ENCODE assay signal across 8 mouse cellular contexts in genomic region chrX:153831951-153832561, GRCm38 (mm10). TPM values are rescaled to one million over a fixed set of nuclear protein-coding genes. Genes with fewer than 3 reads are reported as not detected.
A peak's percentile ranks its signal among the peaks of the same experiment; 100 is the strongest.
DNase-seq lines count a peak whose midpoint lies in the region; ATAC-seq and TF ChIP-seq lines count a peak whose summit lies in the region.

TSS of gene Spin2c (plus strand) at chrX:153832225.

- peak within 1 kb of the TSS; percentile 47 for H3K4me2 ChIP-seq in forebrain, embryonic 11.5 days (ENCODE audit: low read depth, low read length, severe bottlenecking)
- peak within 1 kb of the TSS; percentile 48 for H3K4me2 ChIP-seq in liver, embryonic 13.5 days
- peak within 1 kb of the TSS; percentile 60 for H3K4me2 ChIP-seq in neural tube, embryonic 12.5 days (replicated peaks)

- peak; percentile 97 for ATAC-seq in CD4-positive, CD25-positive, alpha-beta regulatory T cell, adult 4 months
- peak; percentile 96 for ATAC-seq in forebrain, embryonic 11.5 days (replicated peaks; ENCODE audit: low FRiP score)
- 0 out of 2 replicates have a peak, but pooled peaks have one; percentile 29 for ATAC-seq in liver, embryonic 13.5 days (ENCODE audit: low read depth)
- ATAC-seq in neural tube, embryonic 12.5 days (ENCODE audit: low FRiP score, low read depth), result peak; percentile 94

- H3K4me3 ChIP-seq in forebrain, embryonic 11.5 days (ENCODE audit: low read depth, low read length), result peak within 1 kb of the TSS; percentile 43
- H3K4me3 ChIP-seq in liver, embryonic 13.5 days (replicated peaks), result peak within 1 kb of the TSS; percentile 47
- H3K4me3 ChIP-seq in neural tube, embryonic 12.5 days, result peak within 1 kb of the TSS; percentile 45
- H3K4me3 ChIP-seq in thymus, adult 2 months (ENCODE audit: control insufficient read depth, insufficient read depth, low read length), result peak within 1 kb of the TSS; percentile 47

- no peaks in the 10 kb centered on the region for H3K36me3 ChIP-seq in forebrain, embryonic 11.5 days (ENCODE audit: control insufficient read depth, insufficient read depth, low read length)
- no peaks in the 10 kb centered on the region for H3K36me3 ChIP-seq in liver, embryonic 13.5 days
- no peaks in the 10 kb centered on the region for H3K36me3 ChIP-seq in neural tube, embryonic 12.5 days
- no peaks in the 10 kb centered on the region for H3K36me3 ChIP-seq in thymus, adult 2 months (ENCODE audit: control insufficient read depth, insufficient read depth, low read length)

- intact Hi-C loops in heart, postnatal 14 days (cut with DNase I), result no loop called here

- no peak for TF ChIP-seq POLR2A in thymus, adult 2 months (IDR thresholded peaks at IDR 0.05; ENCODE audit: control insufficient read depth, extremely low read depth, insufficient read depth, low read length, poor library complexity)

- peak; percentile 80 for DNase-seq in brain, adult 2 months (ENCODE audit: low read depth, low spot score)
- DNase-seq in forebrain, embryonic 11.5 days (ENCODE audit: low spot score), result peak; percentile 69
- DNase-seq in heart, postnatal 14 days, result peak; percentile 17 to 24
- DNase-seq in kidney, postnatal 4 days, result peak; percentile 54 to 71
- no peak for DNase-seq in liver, embryonic 13.5 days
- DNase-seq in thymus, adult 2 months, result peak; percentile 12

- no peaks in the 10 kb centered on the region for H3K9me3 ChIP-seq in forebrain, embryonic 11.5 days (ENCODE audit: control insufficient read depth, low read length)
- H3K9me3 ChIP-seq in liver, embryonic 13.5 days (replicated peaks), result no peaks in the 10 kb centered on the region
- no peaks in the 10 kb centered on the region for H3K9me3 ChIP-seq in neural tube, embryonic 12.5 days

- 14% methylated on average over 19 of the region's 23 CpGs for WGBS in forebrain, embryonic 11.5 days
- WGBS in liver, embryonic 13.5 days (ENCODE audit: insufficient replicate concordance), result 13% methylated on average over 23 of the region's 23 CpGs
- WGBS in neural tube, embryonic 12.5 days, result 14% methylated on average over 23 of the region's 23 CpGs
- 3% methylated on average over 23 of the region's 23 CpGs for WGBS in thymus, adult 2 months

- TF ChIP-seq CTCF in thymus, adult 2 months (IDR thresholded peaks at IDR 0.05; ENCODE audit: borderline replicate concordance, control insufficient read depth, extremely low read depth, insufficient read depth, low read length, poor library complexity), result no peak

- no peak within 1 kb of the TSS for H3K27ac ChIP-seq in forebrain, embryonic 11.5 days (ENCODE audit: low read depth, low read length)
- H3K27ac ChIP-seq in liver, embryonic 13.5 days, result no peak within 1 kb of the TSS
- no peak within 1 kb of the TSS for H3K27ac ChIP-seq in neural tube, embryonic 12.5 days
- H3K27ac ChIP-seq in thymus, adult 2 months (ENCODE audit: control insufficient read depth, insufficient read depth, low read length), result no peak within 1 kb of the TSS

- no peaks in the 10 kb centered on the region for H3K4me1 ChIP-seq in forebrain, embryonic 11.5 days (replicated peaks; ENCODE audit: control insufficient read depth, insufficient read depth, low read length)
- H3K4me1 ChIP-seq in liver, embryonic 13.5 days (replicated peaks), result no peaks in the 10 kb centered on the region
- H3K4me1 ChIP-seq in neural tube, embryonic 12.5 days, result no peaks in the 10 kb centered on the region
- H3K4me1 ChIP-seq in thymus, adult 2 months (replicated peaks; ENCODE audit: control insufficient read depth, insufficient read depth, low read length), result peaks cover 2% of the 10 kb centered on the region; the same call in 1 of the 2 replicates

- peak within 1 kb of the TSS; percentile 49 for H3K9ac ChIP-seq in forebrain, embryonic 11.5 days (ENCODE audit: low read length)
- H3K9ac ChIP-seq in liver, embryonic 13.5 days, result no peak within 1 kb of the TSS
- peak within 1 kb of the TSS; percentile 44; the same call in 1 of the 2 replicates for H3K9ac ChIP-seq in neural tube, embryonic 12.5 days

- H3K27me3 ChIP-seq in forebrain, embryonic 11.5 days (ENCODE audit: control insufficient read depth, insufficient read depth, low read length), result no peaks in the 10 kb centered on the region
- no peaks in the 10 kb centered on the region for H3K27me3 ChIP-seq in liver, embryonic 13.5 days
- no peaks in the 10 kb centered on the region for H3K27me3 ChIP-seq in neural tube, embryonic 12.5 days (replicated peaks)
- H3K27me3 ChIP-seq in thymus, adult 2 months (ENCODE audit: control insufficient read depth, insufficient read depth, low read length), result no peaks in the 10 kb centered on the region

RNA-seq across cellular contexts. Expression of gene Spin2c, which starts in this region (rescaled TPM):
- polyA plus RNA-seq in CD4-positive, CD25-positive, alpha-beta regulatory T cell, adult 4 months (2017; shearing (Covaris generic)), result 10 to 100 TPM; 23.7 to 25.5 TPM
- polyA plus RNA-seq in forebrain, embryonic 11.5 days (2014; fragmentation: Nextera tagmentation; extraction: Ambion mirVana), result 17.4 and 19.3 TPM in 2 replicates
- total RNA-seq in heart, postnatal 14 days (2021), result under 1 TPM; 0.17 to 0.26 TPM
- 2.5 and 4.2 TPM in 2 replicates for polyA plus RNA-seq in liver, embryonic 13.5 days (2015; fragmentation: Nextera tagmentation; extraction: Ambion mirVana)
- 14.3 and 14.7 TPM in 2 replicates for polyA plus RNA-seq in neural tube, embryonic 12.5 days (2016; fragmentation: Nextera tagmentation; extraction: Ambion mirVana)
- 0.36 and 1.2 TPM in 2 replicates for polyA plus RNA-seq in thymus, adult 2 months (2012; rRNA removed)

Comparison
In these comparisons a context has a peak if more than half of its experiments do, and no peak if none do; other contexts are left out.
1. Peak in DNase-seq in heart, postnatal 14 days; RNA of the gene not detected or under 1 TPM.
2. ATAC-seq: peak in every context shown above with its lines; median percentile 97 in CD4-positive, CD25-positive, alpha-beta regulatory T cell, adult 4 months; 96 in forebrain, embryonic 11.5 days; 94 in neural tube, embryonic 12.5 days; 29 in liver, embryonic 13.5 days.